Mouse (Mus musculus) hindbrain, postnatal 0 days (tissue): ENCODE measurements around the gene Fosl2. TPM values are rescaled to one million over a fixed set of nuclear protein-coding genes. Genes with fewer than 3 reads are reported as not detected.
"Not testable (repeated sequence)": the region's sequence is repeated elsewhere in the genome, so short reads cannot be mapped to it uniquely, and the experiment has no call there.

Source experiments
- ATAC-seq: fragments of 200-750 bp; cut with Nextera tagmentation; 2 replicates; pipeline ENCODE4 v1.8.0; 2017; ENCODE audit warnings: mild to moderate bottlenecking, moderate TSS enrichment, moderate library complexity
- DNase-seq: peaks from one replicate; pipeline ENCODE4 v3.0.0-alpha.2; 2015; ENCODE audit warnings: low spot score
- H3K27ac ChIP-seq: fragments of 300-500 bp; sonication (generic); 2 replicates; pipeline ENCODE4 v1.5.1; 2014; ENCODE audit warnings: mild to moderate bottlenecking
- H3K27me3 ChIP-seq: fragments of 300-500 bp; sonication (generic); 2 replicates; pipeline ENCODE4 v1.6.1; 2014; ENCODE audit warnings: low read length, mixed read lengths; ENCODE audit not compliant: insufficient read depth
- H3K36me3 ChIP-seq: fragments of 300-500 bp; sonication (generic); 2 replicates; pipeline ENCODE4 v1.6.1; 2014; ENCODE audit warnings: low read length, mixed read lengths; ENCODE audit not compliant: insufficient read depth
- H3K4me1 ChIP-seq: fragments of 300-500 bp; sonication (generic); 2 replicates; pipeline ENCODE4 v1.6.1; 2014; ENCODE audit warnings: antibody characterized with exemption, low read length, mixed read lengths; ENCODE audit not compliant: insufficient read depth
- H3K4me2 ChIP-seq: fragments of 300-500 bp; sonication (generic); 2 replicates; pipeline ENCODE4 v1.6.1; 2014; ENCODE audit warnings: low read depth, mild to moderate bottlenecking, low read length, moderate library complexity, mixed read lengths
- H3K4me3 ChIP-seq: fragments of 300-500 bp; sonication (generic); 2 replicates; pipeline ENCODE4 v1.5.1; 2014; ENCODE audit warnings: low read length
- H3K9ac ChIP-seq: fragments of 300-500 bp; sonication (generic); replicated peaks from 2 replicates; pipeline ENCODE4 v1.6.1; 2014; ENCODE audit warnings: mild to moderate bottlenecking, low read length, moderate library complexity, mixed read lengths
- H3K9me3 ChIP-seq: fragments of 300-500 bp; sonication (generic); 2 replicates; pipeline ENCODE4 v1.6.1; 2016; ENCODE audit warnings: low read length, mixed read lengths
- CTCF ChIP-seq: IDR thresholded peaks from 2 replicates; pipeline ENCODE4 v1.5.1; 2016; ENCODE audit warnings: antibody characterized with exemption, control low read depth, low read depth
- WGBS: fragments of 180-500 bp; shearing (Covaris S2); extraction: QIAGEN DNeasy Blood & Tissue Kit; methylation state at CpG from one replicate; pipeline ENCODE4 v1.1.7; 2014; 5-methylcytosine and 5-hydroxymethylcytosine counted together
- polyA plus RNA-seq: library from polyadenylated mRNA; unstranded; fragments of >200 nt; fragmentation: Nextera tagmentation; extraction: Ambion mirVana; gene quantifications from 2 replicates; pipeline ENCODE4 v1.2.1, GENCODE M21; 2015
- total RNA-seq: library from RNA; depleted of rRNA; stranded (reverse); fragments of >200 nt; gene quantifications from 2 replicates; pipeline ENCODE4 v1.2.3, GENCODE M21; 2014

The Fosl2 gene
- total and polyA plus RNA-seq, 2 experiments from 2014 or later, result 0.64 to 5.6 TPM

DNA sequence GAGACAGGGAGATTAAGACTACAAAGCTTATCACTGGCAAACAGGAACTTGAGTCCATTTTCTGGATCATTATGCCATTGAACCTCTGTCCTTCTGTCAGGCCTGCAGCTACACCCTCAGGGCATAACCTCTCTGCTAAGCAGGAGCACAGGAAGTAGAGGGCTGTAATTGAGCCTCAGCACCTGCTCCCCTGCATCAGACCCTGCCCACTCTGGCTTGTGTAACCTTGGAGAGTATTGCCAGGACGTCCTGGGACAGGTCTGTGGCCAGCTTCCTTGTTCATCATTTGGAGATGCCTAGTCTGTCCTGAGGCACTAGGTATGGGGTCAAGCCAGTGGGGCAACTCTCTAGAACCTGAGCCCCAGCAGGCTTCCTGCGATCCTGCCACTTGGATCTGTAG is 36.6 kb downstream of the Fosl2 start:
- no peak for ATAC-seq
- H3K9ac ChIP-seq, result no peak overlapping the region
- H3K4me3 ChIP-seq, result no peak overlapping the region
- H3K9me3 ChIP-seq, result no peaks in the 10 kb centered on the region
- no peak for TF ChIP-seq CTCF
- no peak overlapping the region for H3K4me2 ChIP-seq
- H3K27ac ChIP-seq, result no peak overlapping the region
- 81% methylated on average over 2 of the region's 2 CpGs for WGBS
- no peak for DNase-seq
- no peaks in the 10 kb centered on the region for H3K36me3 ChIP-seq
- H3K4me1 ChIP-seq, result no peaks in the 10 kb centered on the region
- no peaks in the 10 kb centered on the region for H3K27me3 ChIP-seq

DNA sequence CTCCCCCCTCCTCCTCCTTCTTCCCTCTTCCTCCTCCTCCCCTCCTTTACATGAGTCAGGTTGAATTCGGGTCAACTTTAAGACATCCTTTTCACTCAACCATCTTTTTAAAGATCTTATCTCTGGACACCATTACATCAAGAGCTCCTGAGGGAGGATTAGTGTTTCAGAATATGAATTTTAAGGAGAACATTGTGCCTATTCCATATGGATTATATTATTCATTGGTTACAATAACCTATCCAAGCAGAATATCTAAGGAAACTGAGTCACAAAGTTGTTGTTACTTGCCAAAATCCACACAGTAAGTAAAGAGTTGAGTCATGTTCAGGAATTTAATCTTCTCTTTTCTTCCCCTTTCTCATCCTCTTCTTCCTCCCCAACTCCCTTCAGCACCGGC is 41.2 kb downstream of the Fosl2 start:
- H3K9ac ChIP-seq, result no peak overlapping the region
- no peak for TF ChIP-seq CTCF
- H3K4me3 ChIP-seq, result no peak overlapping the region
- no peak overlapping the region for H3K4me2 ChIP-seq
- no peaks in the 10 kb centered on the region for H3K4me1 ChIP-seq
- 83% methylated on average over 2 of the region's 2 CpGs for WGBS
- H3K36me3 ChIP-seq, result no peaks in the 10 kb centered on the region
- H3K27me3 ChIP-seq, result no peaks in the 10 kb centered on the region
- H3K27ac ChIP-seq, result no peak overlapping the region
- no peak for ATAC-seq
- H3K9me3 ChIP-seq, result no peaks in the 10 kb centered on the region
- DNase-seq, result no peak

DNA sequence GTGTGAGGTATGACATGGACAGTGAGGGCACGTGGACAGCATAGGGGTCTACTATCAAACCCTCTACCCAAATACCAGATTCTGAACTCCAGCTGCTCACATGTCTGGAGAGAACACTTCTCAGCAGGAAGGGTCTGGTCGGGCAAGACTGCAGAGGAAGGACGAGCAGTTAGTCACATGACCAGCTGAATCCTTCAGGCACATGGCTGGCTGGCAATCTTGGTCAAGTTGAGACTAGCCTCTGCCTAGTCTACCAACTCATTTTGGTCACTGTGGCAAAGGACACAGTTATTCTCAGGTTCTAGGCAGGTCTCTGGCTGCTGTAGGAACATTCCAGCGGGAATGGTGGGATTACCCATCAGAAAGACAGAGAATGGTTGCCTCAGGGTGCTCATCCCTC is 42.1 kb downstream of the Fosl2 start:
- TF ChIP-seq CTCF, result no peak
- 75% methylated on average over 4 of the region's 4 CpGs for WGBS
- Histone ChIP-seq H3K4me3 (no peak overlapping the region), H3K9me3 (no peaks in the 10 kb centered on the region), H3K4me1 (no peaks in the 10 kb centered on the region), H3K9ac (no peak overlapping the region), H3K27me3 (no peaks in the 10 kb centered on the region), H3K4me2 (no peak overlapping the region), H3K27ac (no peak overlapping the region), H3K36me3 (no peaks in the 10 kb centered on the region)
- DNase-seq, result no peak
- no peak for ATAC-seq

DNA sequence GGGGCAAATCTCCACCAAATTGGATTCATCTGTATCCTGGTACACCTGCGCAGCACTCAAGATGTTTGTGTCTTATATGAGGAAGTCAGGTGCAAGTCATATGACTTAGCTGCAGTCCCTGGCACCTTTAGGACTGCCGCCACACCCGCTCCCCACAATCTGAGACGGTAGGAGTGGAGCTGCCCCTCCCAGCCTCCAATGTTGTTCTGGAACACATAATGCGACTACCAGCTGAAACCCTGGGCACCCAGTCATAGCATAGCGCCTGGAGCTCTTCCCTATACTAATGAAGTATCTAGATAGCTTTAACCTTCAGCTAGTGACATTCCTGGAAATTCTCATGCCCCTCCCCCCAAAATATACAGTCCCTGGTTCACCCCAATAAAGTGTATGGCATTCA is 43.1 kb downstream of the Fosl2 start:
- H3K4me1 ChIP-seq, DNase-seq, H3K36me3 ChIP-seq, H3K27ac ChIP-seq, H3K9ac ChIP-seq, ATAC-seq, H3K4me3 ChIP-seq, H3K27me3 ChIP-seq, H3K9me3 ChIP-seq, H3K4me2 ChIP-seq: not testable (repeated sequence)
- 90% methylated on average over 5 of the region's 6 CpGs for WGBS

DNA sequence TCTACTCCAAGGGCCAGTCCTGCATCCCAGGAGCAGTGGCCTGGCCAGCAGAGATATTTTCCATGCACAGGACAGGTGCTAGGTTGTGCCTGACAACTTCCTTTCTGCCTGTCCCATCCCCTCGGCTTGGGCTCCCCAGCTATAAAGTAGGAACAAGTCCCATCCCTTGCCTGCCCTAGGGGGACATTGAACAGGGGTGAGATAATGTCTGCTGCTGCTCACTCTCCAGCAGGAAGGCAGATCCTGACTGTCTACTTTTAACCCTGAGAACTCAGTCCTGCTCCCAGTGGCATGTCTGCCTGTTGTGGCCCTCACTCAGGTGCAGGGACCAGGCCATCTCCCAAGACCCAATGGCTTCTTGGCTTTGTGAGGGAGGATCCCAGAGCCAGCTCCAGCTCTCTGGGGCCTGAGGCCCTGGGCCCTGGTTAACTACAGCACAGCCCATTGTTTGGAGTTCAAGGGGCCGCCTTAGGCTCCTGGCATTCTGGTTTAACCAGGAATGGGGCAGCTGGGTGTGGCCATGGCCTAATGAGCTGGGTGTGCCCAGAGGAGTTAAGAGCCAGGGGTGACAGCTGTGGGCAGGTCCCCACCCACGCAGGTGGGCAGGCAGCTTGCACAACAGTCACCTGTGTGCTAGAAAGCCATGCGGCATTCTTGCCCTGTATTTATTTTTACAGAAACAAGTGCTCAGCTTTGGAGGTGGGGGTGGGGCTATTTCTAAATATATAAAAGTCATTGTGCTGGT is 47.5 kb downstream of the Fosl2 start:
- H3K36me3 ChIP-seq, result no peaks in the 10 kb centered on the region
- no peak overlapping the region for H3K27ac ChIP-seq
- no peak overlapping the region for H3K4me3 ChIP-seq
- ATAC-seq (no peak), DNase-seq (no peak)
- no peak for TF ChIP-seq CTCF
- H3K27me3 ChIP-seq, result no peaks in the 10 kb centered on the region
- 75% methylated on average over 4 of the region's 4 CpGs for WGBS
- H3K9me3 ChIP-seq, result no peaks in the 10 kb centered on the region
- H3K4me1 ChIP-seq, result no peaks in the 10 kb centered on the region
- no peak overlapping the region for H3K9ac ChIP-seq
- H3K4me2 ChIP-seq, result no peak overlapping the region

DNA sequence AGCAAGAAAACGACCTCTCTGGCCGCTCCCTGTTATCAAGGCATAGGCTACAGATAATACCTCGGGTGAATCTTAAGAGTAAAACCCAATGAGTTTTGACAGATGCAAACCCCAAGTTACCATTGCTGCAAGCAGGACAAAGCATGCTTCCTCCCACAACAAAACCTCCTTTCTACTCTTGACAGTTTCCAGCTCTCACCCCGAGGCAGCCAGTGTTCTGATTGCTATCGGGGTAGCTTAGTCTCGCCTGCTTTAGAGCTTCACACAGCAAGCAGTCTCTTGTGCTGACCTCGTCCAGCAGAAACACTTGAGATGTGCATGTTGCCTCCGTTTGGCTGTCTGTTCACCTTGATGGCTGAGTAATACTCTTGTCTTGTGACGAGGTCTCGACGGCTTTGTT is 52.1 kb downstream of the Fosl2 start:
- no peak overlapping the region for H3K4me3 ChIP-seq
- H3K27ac ChIP-seq, result no peak overlapping the region
- 54% methylated on average over 11 of the region's 11 CpGs for WGBS
- H3K9me3 ChIP-seq, result no peaks in the 10 kb centered on the region
- TF ChIP-seq CTCF, result no peak
- DNase-seq (no peak), ATAC-seq (no peak)
- H3K9ac ChIP-seq, result no peak overlapping the region
- H3K4me1 ChIP-seq, result no peaks in the 10 kb centered on the region
- no peaks in the 10 kb centered on the region for H3K36me3 ChIP-seq
- no peak overlapping the region for H3K4me2 ChIP-seq
- no peaks in the 10 kb centered on the region for H3K27me3 ChIP-seq

DNA sequence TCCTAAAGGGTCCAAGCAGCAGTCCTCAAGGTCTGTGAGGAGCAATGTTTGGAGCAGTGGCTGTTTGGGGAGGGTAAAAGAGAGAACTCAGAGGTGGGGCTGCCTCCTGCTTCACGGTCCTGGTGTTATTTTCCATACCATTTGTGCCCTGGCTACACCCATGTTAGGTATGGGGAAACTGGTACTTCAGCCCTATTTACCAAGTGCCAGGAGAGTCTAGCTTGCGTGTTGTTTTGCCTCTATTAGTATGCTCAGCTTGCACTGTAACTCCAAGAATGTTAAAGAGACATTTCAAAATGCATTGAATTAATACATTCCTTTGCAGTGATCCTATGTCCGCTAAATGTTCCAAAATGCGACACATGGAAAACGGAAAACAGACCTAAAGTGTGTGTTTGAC is 55.7 kb downstream of the Fosl2 start:
- WGBS, result 87% methylated on average over 5 of the region's 5 CpGs
- TF ChIP-seq CTCF, result no peak
- Histone ChIP-seq H3K36me3 (no peaks in the 10 kb centered on the region), H3K27ac (no peak overlapping the region), H3K4me1 (no peaks in the 10 kb centered on the region), H3K27me3 (no peaks in the 10 kb centered on the region), H3K4me2 (no peak overlapping the region), H3K4me3 (no peak overlapping the region), H3K9me3 (no peaks in the 10 kb centered on the region), H3K9ac (no peak overlapping the region)
- DNase-seq (no peak), ATAC-seq (no peak)
